Mouse (Mus musculus) hindbrain, postnatal 0 days (tissue): ENCODE results near the gene P3h3. TPM values are rescaled to one million over a fixed set of nuclear protein-coding genes. Genes with fewer than 3 reads are reported as not detected.

ENCODE experiments used
- ATAC-seq: fragments of 200-750 bp; cut with Nextera tagmentation; 2 replicates; pipeline ENCODE4 v1.8.0; 2017; ENCODE audit warnings: mild to moderate bottlenecking, moderate TSS enrichment, moderate library complexity
- DNase-seq: peaks from one replicate; pipeline ENCODE4 v3.0.0-alpha.2; 2015; ENCODE audit warnings: low spot score
- H3K27ac ChIP-seq: fragments of 300-500 bp; sonication (generic); 2 replicates; pipeline ENCODE4 v1.5.1; 2014; ENCODE audit warnings: mild to moderate bottlenecking
- H3K27me3 ChIP-seq: fragments of 300-500 bp; sonication (generic); 2 replicates; pipeline ENCODE4 v1.6.1; 2014; ENCODE audit warnings: low read length, mixed read lengths; ENCODE audit not compliant: insufficient read depth
- H3K36me3 ChIP-seq: fragments of 300-500 bp; sonication (generic); 2 replicates; pipeline ENCODE4 v1.6.1; 2014; ENCODE audit warnings: low read length, mixed read lengths; ENCODE audit not compliant: insufficient read depth
- H3K4me1 ChIP-seq: fragments of 300-500 bp; sonication (generic); 2 replicates; pipeline ENCODE4 v1.6.1; 2014; ENCODE audit warnings: antibody characterized with exemption, low read length, mixed read lengths; ENCODE audit not compliant: insufficient read depth
- H3K4me2 ChIP-seq: fragments of 300-500 bp; sonication (generic); 2 replicates; pipeline ENCODE4 v1.6.1; 2014; ENCODE audit warnings: low read depth, mild to moderate bottlenecking, low read length, moderate library complexity, mixed read lengths
- H3K4me3 ChIP-seq: fragments of 300-500 bp; sonication (generic); 2 replicates; pipeline ENCODE4 v1.5.1; 2014; ENCODE audit warnings: low read length
- H3K9ac ChIP-seq: fragments of 300-500 bp; sonication (generic); replicated peaks from 2 replicates; pipeline ENCODE4 v1.6.1; 2014; ENCODE audit warnings: mild to moderate bottlenecking, low read length, moderate library complexity, mixed read lengths
- H3K9me3 ChIP-seq: fragments of 300-500 bp; sonication (generic); 2 replicates; pipeline ENCODE4 v1.6.1; 2016; ENCODE audit warnings: low read length, mixed read lengths
- CTCF ChIP-seq: IDR thresholded peaks from 2 replicates; pipeline ENCODE4 v1.5.1; 2016; ENCODE audit warnings: antibody characterized with exemption, control low read depth, low read depth
- WGBS: fragments of 180-500 bp; shearing (Covaris S2); extraction: QIAGEN DNeasy Blood & Tissue Kit; methylation state at CpG from one replicate; pipeline ENCODE4 v1.1.7; 2014; 5-methylcytosine and 5-hydroxymethylcytosine counted together
- polyA plus RNA-seq: library from polyadenylated mRNA; unstranded; fragments of >200 nt; fragmentation: Nextera tagmentation; extraction: Ambion mirVana; gene quantifications from 2 replicates; pipeline ENCODE4 v1.2.1, GENCODE M21; 2015
- total RNA-seq: library from RNA; depleted of rRNA; stranded (reverse); fragments of >200 nt; gene quantifications from 2 replicates; pipeline ENCODE4 v1.2.3, GENCODE M21; 2014

Gene P3h3
- total and polyA plus RNA-seq, 2 experiments from 2014 or later: 11.3 to 71.3 TPM

GRCm38 (mm10) chr6:124854647-124855046 is 2.9 kb downstream of the P3h3 start:
- Histone ChIP-seq H3K4me3 (no peak overlapping the region), H3K4me1 (no peaks in the 10 kb centered on the region), H3K36me3 (0 out of 2 replicates have a peak, but pooled peaks cover under 1% of the 10 kb centered on the region), H3K27me3 (no peaks in the 10 kb centered on the region), H3K9ac (no peak overlapping the region), H3K4me2 (no peak overlapping the region), H3K9me3 (no peaks in the 10 kb centered on the region), H3K27ac (no peak overlapping the region; the same call in 1 of the 2 replicates)
- WGBS: 70% methylated on average over 12 of the region's 12 CpGs
- DNase-seq: no peak
- TF ChIP-seq CTCF: no peak
- ATAC-seq: no peak

GRCm38 (mm10) chr6:124850535-124850934 is 7.0 kb downstream of the P3h3 start:
- Histone ChIP-seq H3K27me3 (no peaks in the 10 kb centered on the region), H3K4me3 (no peak overlapping the region), H3K4me1 (no peaks in the 10 kb centered on the region), H3K9ac (no peak overlapping the region), H3K36me3 (peaks cover 5% of the 10 kb centered on the region; the same call in 1 of the 2 replicates), H3K27ac (no peak overlapping the region), H3K4me2 (no peak overlapping the region), H3K9me3 (no peaks in the 10 kb centered on the region)
- 50% methylated on average over 8 of the region's 8 CpGs for WGBS
- ATAC-seq: no peak
- TF ChIP-seq CTCF: no peak
- DNase-seq: no peak

GRCm38 (mm10) chr6:124847305-124847704 is 10.2 kb downstream of the P3h3 start:
- Histone ChIP-seq H3K4me3 (no peak overlapping the region), H3K36me3 (peaks cover 8% of the 10 kb centered on the region; the same call in 1 of the 2 replicates), H3K27ac (peak overlapping the region; percentile 67), H3K9ac (no peak overlapping the region), H3K27me3 (no peaks in the 10 kb centered on the region), H3K4me2 (0 out of 2 replicates have a peak overlapping the region, but pooled peaks have one; percentile 10), H3K9me3 (no peaks in the 10 kb centered on the region), H3K4me1 (no peaks in the 10 kb centered on the region)
- peak; percentile 99 for TF ChIP-seq CTCF
- DNase-seq (peak; percentile 96), ATAC-seq (peak; percentile 92)
- WGBS: 6% methylated on average over 9 of the region's 9 CpGs

GRCm38 (mm10) chr6:124840241-124841167 is 17.0 kb downstream of the P3h3 start, which contains the start of gene Gnb3:
Gene Gnb3 (minus strand): TSS chr6:124840275.
- Histone ChIP-seq H3K27ac (peak within 1 kb of the TSS; percentile 51), H3K4me1 (no peaks in the 10 kb centered on the region), H3K4me3 (no peak within 1 kb of the TSS), H3K4me2 (no peak within 1 kb of the TSS), H3K36me3 (peaks cover 8% of the 10 kb centered on the region), H3K9me3 (no peaks in the 10 kb centered on the region), H3K9ac (0 out of 2 replicates have a peak within 1 kb of the TSS, but pooled peaks have one; percentile 17), H3K27me3 (no peaks in the 10 kb centered on the region)
- DNase-seq: peak; percentile 56
- WGBS: 31% methylated on average over 15 of the region's 15 CpGs
- TF ChIP-seq CTCF: no peak
- peak; percentile 46 for ATAC-seq

GRCm38 (mm10) chr6:124839805-124840204 is 17.7 kb downstream of the P3h3 start:
- TF ChIP-seq CTCF: no peak
- H3K9me3 ChIP-seq: no peaks in the 10 kb centered on the region
- no peaks in the 10 kb centered on the region for H3K4me1 ChIP-seq
- H3K27ac ChIP-seq: peak overlapping the region; percentile 51
- no peak overlapping the region for H3K4me2 ChIP-seq
- H3K27me3 ChIP-seq: no peaks in the 10 kb centered on the region
- H3K9ac ChIP-seq: 0 out of 2 replicates have a peak overlapping the region, but pooled peaks have one; percentile 17
- H3K36me3 ChIP-seq: peaks cover 8% of the 10 kb centered on the region
- WGBS: 11% methylated on average over 8 of the region's 8 CpGs
- peak; percentile 6 for DNase-seq
- ATAC-seq: peak; percentile 43
- no peak overlapping the region for H3K4me3 ChIP-seq

- ATAC-seq (no peak), DNase-seq (no peak)
- Histone ChIP-seq H3K4me1 (no peaks in the 10 kb centered on the region), H3K27me3 (no peaks in the 10 kb centered on the region), H3K9me3 (no peaks in the 10 kb centered on the region), H3K27ac (no peak overlapping the region), H3K4me2 (no peak overlapping the region), H3K9ac (no peak overlapping the region), H3K36me3 (peaks cover 2% of the 10 kb centered on the region), H3K4me3 (no peak overlapping the region)
- WGBS: 82% methylated on average over 7 of the region's 7 CpGs
- no peak for TF ChIP-seq CTCF
These were observed 21.1 kb downstream of the P3h3 start for GRCm38 (mm10) chr6:124836411-124836810.
